Mouse (Mus musculus) lung, adult 2 months (tissue): ENCODE results near the gene Slc13a3. TPM values are rescaled to one million over a fixed set of nuclear protein-coding genes. Genes with fewer than 3 reads are reported as not detected.
A peak's percentile ranks its signal among the peaks of the same experiment; 100 is the strongest.
"Not testable (repeated sequence)": the region's sequence is repeated elsewhere in the genome, so short reads cannot be mapped to it uniquely, and the experiment has no call there.

Source experiments
- DNase-seq: peaks from one replicate; pipeline ENCODE4 v3.0.0; 2022
- H3K4me1 ChIP-seq: fragments of 200-500 bp; 2 replicates; pipeline ENCODE4 v1.6.1; 2011; ENCODE audit warnings: low read length; ENCODE audit not compliant: control insufficient read depth, insufficient read depth
- H3K4me3 ChIP-seq: fragments of 200-500 bp; replicated peaks from 2 replicates; pipeline ENCODE3; 2011; ENCODE audit warnings: low read depth, mild to moderate bottlenecking, control low read depth, low read length; ENCODE audit errors: extremely low read depth
- CTCF ChIP-seq: fragments of 200-500 bp; IDR thresholded peaks from 2 replicates; pipeline ENCODE4 v1.5.1; 2011; ENCODE audit warnings: mild to moderate bottlenecking, low read length, control low read depth; ENCODE audit not compliant: insufficient read depth
- POLR2A ChIP-seq: fragments of 200-500 bp; IDR thresholded peaks from 2 replicates; pipeline ENCODE4 v1.6.1; 2011; ENCODE audit warnings: low read depth, mild to moderate bottlenecking, control low read depth, low read length, borderline replicate concordance; ENCODE audit errors: extremely low read depth
- WGBS: fragments of 180-500 bp; shearing (Covaris S2); methylation state at CpG from one replicate; pipeline ENCODE4 v1.1.7; 2018; 5-methylcytosine and 5-hydroxymethylcytosine counted together
- polyA plus RNA-seq: library from polyadenylated mRNA; depleted of rRNA; stranded (reverse); fragments of >200 nt; gene quantifications from 2 replicates; pipeline ENCODE4 v1.2.3, GENCODE M21; 2012; rRNA removed

The Slc13a3 gene
- polyA plus RNA-seq = 3.1 and 3.4 TPM in 2 replicates

DNA sequence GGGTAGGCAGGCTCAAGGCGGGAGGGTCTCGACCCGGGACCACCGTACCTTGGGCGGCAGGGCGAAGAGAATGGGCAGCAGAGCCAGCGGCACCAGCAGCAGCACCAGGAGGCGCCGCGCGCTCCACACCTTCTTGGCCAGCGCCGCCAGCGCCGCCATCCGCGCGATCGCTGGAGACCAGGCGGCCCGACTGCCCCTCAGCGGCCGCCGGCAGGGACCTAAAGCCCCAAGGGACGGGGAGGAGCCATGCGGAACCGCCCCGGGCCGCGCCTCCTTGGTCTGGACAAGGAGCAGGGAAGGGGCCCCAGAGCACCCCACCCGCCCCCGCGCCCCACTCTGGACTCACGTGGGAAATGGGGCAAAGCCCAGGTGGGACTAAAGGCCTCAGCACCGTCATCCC lies at the start of gene Slc13a3:
Slc13a3 (minus strand) TSS at position 228 of the 400 bp plus-strand sequence.
- no peak for DNase-seq
- Histone ChIP-seq H3K4me3 (no peak within 1 kb of the TSS), H3K4me1 (no peaks in the 10 kb centered on the region)
- TF ChIP-seq POLR2A (no peak), CTCF (no peak)
- WGBS = 2% methylated on average over 28 of the region's 35 CpGs

DNA sequence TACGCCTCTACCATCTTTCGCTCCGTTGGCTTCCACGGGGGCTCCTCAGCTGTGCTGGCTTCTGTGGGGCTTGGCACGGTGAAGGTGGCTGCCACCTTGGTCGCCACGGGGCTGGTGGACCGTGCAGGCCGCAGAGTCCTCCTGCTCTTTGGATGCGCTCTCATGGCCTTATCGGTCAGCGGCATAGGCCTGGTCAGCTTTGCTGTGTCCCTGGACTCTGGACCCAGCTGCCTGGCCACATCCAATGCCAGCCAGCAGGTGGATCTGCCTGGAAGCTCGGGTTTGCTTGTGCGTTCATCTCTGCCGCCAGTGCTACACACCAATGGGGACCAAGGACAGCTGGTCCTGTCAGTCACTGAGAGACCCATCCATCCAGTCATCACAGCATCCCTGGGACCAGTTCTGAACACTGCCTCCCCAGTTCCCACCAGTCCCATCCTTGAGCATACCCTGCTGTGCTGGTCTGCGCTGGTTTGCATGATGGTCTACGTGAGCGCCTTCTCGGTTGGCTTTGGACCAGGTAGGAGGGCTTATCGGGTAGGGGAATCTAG lies 42.2 kb upstream of the Slc13a3 start:
- no peak for DNase-seq
- no peak overlapping the region for H3K4me3 ChIP-seq
- TF ChIP-seq CTCF (no peak), POLR2A (no peak)
- 96% methylated on average over 20 of the region's 20 CpGs for WGBS
- H3K4me1 ChIP-seq = peaks cover 2% of the 10 kb centered on the region; the same call in 1 of the 2 replicates

DNA sequence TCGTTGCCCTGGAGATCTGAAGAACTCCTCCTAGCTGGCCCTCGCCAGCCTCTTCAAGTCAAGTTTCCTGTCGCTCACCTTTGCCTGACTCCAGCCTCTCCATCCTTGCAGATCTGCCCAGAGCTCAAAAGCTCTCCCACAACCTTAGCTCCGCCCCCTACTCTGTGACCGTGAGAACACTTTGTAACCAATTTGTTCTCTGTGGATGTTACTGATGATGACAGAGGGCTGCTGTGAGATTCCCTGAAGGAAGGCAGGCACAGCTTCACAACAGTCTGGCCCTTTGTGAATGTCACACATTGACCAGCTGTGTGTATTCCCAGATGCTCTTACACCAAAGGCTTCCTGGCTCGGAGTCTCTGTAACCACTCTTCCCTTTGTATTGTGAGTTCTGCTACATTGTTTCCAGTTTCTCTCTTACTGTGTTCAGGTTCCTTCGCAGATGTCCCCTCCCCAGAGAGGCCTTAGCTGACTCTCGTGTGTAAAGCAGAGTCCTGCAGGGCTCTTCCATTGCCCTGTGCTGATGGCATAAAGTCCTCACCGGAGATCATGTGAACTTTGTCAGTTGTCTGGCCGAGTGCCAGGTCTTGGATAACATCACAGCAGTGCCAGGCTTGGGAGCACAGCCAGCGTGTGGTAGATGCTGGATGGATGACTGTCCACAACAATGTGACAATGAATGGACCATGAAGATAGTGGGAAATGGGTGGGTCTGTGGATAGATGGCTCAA lies 40.0 kb upstream of the Slc13a3 start:
- Histone ChIP-seq H3K4me3 (no peak overlapping the region), H3K4me1 (peaks cover 2% of the 10 kb centered on the region; the same call in 1 of the 2 replicates)
- no peak for TF ChIP-seq POLR2A
- no peak for TF ChIP-seq CTCF
- DNase-seq = no peak
- 26% methylated on average over 11 of the region's 11 CpGs for WGBS

DNA sequence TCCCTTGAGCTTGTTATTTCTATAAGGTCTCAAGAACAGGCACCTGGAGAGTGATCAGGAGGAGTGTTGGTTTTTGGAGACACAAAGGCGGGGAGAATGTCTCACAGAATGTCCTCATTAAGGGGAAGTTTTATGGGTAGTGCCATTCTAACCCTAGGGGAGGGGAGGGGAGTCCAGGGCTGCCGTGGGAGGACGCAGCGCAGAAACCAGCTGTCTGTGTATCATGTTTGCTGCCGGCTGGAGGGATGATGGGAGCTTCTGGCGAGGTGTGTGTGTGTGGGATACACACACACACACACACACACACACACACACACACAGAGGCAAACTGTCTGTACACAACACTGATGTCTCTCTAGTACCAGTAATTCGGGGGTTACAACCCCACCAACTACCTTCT lies 39.4 kb upstream of the Slc13a3 start:
- H3K4me1 ChIP-seq = peaks cover 2% of the 10 kb centered on the region; the same call in 1 of the 2 replicates
- DNase-seq = no peak
- TF ChIP-seq CTCF (no peak), POLR2A (no peak)
- no peak overlapping the region for H3K4me3 ChIP-seq
- 52% methylated on average over 7 of the region's 7 CpGs for WGBS

DNA sequence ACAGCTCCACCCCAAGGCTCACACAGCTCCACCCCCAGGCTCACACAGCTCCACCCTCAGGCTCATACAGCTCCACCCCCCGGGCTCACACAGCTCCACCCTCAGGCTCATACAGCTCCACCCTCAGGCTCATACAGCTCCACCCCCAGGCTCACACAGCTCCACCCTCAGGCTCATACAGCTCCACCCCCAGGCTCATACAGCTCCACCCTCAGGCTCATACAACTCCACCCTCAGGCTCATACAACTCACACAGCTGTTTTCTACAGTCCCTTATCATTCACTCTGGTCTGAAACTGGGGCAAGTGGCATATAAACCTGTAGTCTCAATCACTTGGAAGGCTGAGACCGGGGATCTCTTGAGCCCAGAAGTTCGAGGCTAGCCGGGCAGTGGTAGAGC lies 38.5 kb upstream of the Slc13a3 start:
- 78% methylated on average over 4 of the region's 4 CpGs for WGBS

DNA sequence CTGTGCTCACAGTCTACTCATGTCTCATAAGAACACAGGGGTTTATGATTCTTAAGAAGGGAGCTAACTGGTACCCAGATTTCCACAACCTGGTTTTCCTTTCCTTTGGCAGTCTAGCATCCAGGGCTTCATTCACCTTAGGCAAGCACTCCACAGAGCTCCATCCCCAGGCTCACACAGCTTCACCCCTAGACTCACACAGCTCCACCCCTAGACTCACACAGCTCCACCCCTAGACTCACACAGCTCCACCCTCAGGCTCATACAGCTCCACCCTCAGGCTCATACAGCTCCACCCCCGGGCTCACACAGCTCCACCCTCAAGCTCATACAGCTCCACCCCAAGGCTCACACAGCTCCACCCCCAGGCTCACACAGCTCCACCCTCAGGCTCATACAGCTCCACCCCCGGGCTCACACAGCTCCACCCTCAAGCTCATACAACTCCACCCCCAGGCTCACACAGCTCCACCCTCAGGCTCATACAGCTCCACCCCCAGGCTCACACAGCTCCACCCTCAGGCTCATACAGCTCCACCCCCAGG lies 38.0 kb upstream of the Slc13a3 start:
- H3K4me1 ChIP-seq, DNase-seq, H3K4me3 ChIP-seq: not testable (repeated sequence)
- WGBS = 50% methylated on average over 2 of the region's 2 CpGs

More for the DNA sequence above, 38.5 kb upstream of the Slc13a3 start:
- H3K4me3 ChIP-seq, DNase-seq, H3K4me1 ChIP-seq: not testable (repeated sequence)

DNA sequence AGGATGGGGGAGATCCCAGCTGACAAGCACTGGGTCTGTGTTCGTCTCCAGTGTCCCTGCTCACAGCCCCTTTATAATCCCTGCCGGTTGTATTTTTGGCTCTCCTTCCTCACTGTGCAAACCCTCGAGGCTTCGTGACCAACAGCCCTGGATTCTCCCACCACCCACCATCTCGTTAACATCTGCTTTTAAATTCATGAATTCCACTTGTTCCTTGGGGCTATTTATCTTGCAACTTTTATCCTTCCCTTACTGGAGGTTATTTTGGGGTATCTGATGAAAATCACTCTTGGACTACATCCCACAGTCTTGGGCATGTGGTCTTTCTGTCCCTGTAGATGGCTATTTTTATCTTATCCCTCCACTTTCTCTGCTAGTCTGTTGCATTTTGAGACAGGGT lies 37.4 kb upstream of the Slc13a3 start:
- WGBS = 49% methylated on average over 5 of the region's 5 CpGs
- no peak for DNase-seq
- TF ChIP-seq CTCF = no peak
- no peak for TF ChIP-seq POLR2A
- Histone ChIP-seq H3K4me3 (no peak overlapping the region), H3K4me1 (peaks cover 2% of the 10 kb centered on the region; the same call in 1 of the 2 replicates)

DNA sequence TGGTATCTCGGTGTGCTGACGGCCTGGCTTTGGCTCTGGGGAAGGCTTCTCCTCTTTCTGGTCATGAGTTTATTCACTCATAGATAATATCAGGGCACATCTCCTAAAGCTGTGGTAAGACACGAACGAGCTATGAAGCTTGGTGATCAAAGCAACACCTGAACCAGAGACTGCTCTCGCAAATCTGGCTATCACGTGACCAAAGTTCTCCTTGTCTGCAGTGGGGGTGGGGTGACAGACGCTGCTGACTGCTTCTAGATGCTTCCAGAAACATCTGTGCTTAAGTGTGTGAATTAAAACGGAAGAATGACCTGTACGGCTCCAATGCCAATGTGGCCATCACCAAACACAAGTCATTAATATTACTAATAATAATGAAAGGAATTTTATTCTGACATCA lies 36.7 kb upstream of the Slc13a3 start:
- 55% methylated on average over 9 of the region's 9 CpGs for WGBS
- TF ChIP-seq CTCF (no peak), POLR2A (no peak)
- peaks cover 2% of the 10 kb centered on the region; the same call in 1 of the 2 replicates for H3K4me1 ChIP-seq
- H3K4me3 ChIP-seq = no peak overlapping the region
- no peak for DNase-seq

DNA sequence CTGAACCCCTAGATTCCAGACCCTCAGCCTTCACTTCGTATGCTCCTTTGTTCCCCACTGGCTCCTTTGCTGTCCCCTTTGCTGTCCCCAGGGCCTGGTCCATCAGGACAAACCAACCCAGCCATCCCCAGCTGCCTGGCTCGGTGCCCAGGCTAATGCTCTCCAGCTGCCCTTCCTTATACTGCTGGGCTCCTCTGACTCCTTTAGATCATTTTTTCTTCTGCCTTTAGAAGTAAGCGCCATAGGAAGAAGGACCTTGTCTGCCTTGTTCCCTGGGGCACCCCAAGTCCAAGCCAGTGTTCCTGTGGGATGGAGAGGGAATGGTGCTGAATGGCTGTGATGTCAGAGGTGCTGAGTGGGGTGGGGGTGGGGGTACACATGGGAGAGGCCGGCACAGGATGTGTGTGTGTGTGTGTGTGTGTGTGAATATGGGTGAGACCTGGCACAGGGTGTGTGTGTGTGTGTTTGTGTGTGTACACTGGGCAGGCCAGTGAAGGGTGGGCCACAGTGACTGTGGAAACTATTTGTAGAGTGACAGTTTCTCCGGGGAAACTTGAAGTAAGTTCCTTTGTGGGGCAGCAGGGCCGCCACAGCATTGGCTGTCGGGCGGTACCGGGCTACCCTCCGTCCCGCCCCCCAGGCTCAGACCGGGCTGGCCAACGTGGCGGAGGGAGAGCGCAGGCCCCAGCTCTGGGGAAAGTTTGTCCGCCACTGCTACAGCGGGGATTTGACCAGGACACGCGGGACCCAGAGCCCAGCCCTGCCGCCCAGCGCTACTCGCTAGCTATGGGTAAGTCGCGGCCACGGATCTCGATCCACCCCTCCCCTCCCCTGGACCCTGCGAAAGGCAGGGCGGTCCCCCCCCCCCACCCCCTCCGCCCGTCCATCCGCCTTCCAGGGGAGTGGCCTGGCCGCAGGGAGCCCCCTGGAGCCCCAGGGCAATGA lies 30.5 kb upstream of the Slc13a3 start, which contains the start of gene Slc2a10:
Slc2a10 (plus strand) TSS at position 529 of the 945 bp plus-strand sequence.
- TF ChIP-seq CTCF = no peak
- TF ChIP-seq POLR2A = peak; percentile 27; the same call in 1 of the 2 replicates
- 4% methylated on average over 31 of the region's 32 CpGs for WGBS

DNA sequence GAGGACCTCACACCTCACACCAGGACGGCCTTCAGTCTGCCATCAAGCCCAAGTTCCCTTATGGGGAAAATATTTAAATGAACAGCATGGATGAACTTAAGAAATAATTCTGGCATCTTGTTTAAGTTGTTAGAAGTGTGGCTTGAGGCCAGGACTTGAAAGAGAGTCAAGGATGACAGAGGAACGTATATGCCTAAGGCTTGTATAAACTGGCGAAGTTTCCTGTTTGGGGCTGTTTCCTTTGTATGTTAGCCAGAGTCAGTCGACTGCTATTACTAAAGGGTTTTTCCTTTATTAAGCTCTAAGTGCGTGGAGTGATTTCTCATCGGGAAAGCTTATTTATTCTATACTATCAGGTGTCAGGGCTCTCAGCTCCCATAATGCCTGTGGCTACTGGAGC lies 25.8 kb upstream of the Slc13a3 start:
- TF ChIP-seq POLR2A (no peak), CTCF (no peak)
- no peak overlapping the region for H3K4me3 ChIP-seq
- no peak for DNase-seq
- WGBS = 38% methylated on average over 6 of the region's 6 CpGs
- peaks cover 5% of the 10 kb centered on the region for H3K4me1 ChIP-seq

More for the DNA sequence above, 30.5 kb upstream of the Slc13a3 start, which contains the start of gene Slc2a10:
- peak within 1 kb of the TSS; percentile 76 for H3K4me3 ChIP-seq
- H3K4me1 ChIP-seq = peaks cover 8% of the 10 kb centered on the region
- DNase-seq = peak; percentile 57
